Mouse (Mus musculus): Measurements from ENCODE around the gene Lipc. TPM values are rescaled to one million over a fixed set of nuclear protein-coding genes. Genes with fewer than 3 reads are reported as not detected.
"Not testable (repeated sequence)": the region's sequence is repeated elsewhere in the genome, so short reads cannot be mapped to it uniquely, and the experiment has no call there.

Lipc gene
- polyA plus RNA-seq, 1 experiment from 2014 or later = 0.26 TPM

- Histone ChIP-seq H3K36me3 (ENCODE audit: inconsistent target) (no peaks in the 10 kb centered on the region), H3K4me3 (ENCODE audit: inconsistent target) (no peak overlapping the region), H3K27ac (no peak overlapping the region), H3K79me2 (ENCODE audit: inconsistent target) (no peaks in the 10 kb centered on the region)
- WGBS (ENCODE audit: missing documents) = 92% methylated on average over 4 of the region's 4 CpGs
Measured at GRCm38 (mm10) chr9:70875059-70875458, 77.0 kb downstream of the Lipc start.

GRCm38 (mm10) chr9:70872675-70873074 is 79.4 kb downstream of the Lipc start:
- WGBS (ENCODE audit: missing documents) = 86% methylated on average over 8 of the region's 8 CpGs

GRCm38 (mm10) chr9:70870326-70870725 is 81.7 kb downstream of the Lipc start:
- H3K27ac ChIP-seq = no peak overlapping the region
- WGBS (ENCODE audit: missing documents) = 90% methylated on average over 4 of the region's 4 CpGs
- no peaks in the 10 kb centered on the region for H3K79me2 ChIP-seq (ENCODE audit: inconsistent target)
- no peaks in the 10 kb centered on the region for H3K36me3 ChIP-seq (ENCODE audit: inconsistent target)
- no peak overlapping the region for H3K4me3 ChIP-seq (ENCODE audit: inconsistent target)

More at GRCm38 (mm10) chr9:70872675-70873074, 79.4 kb downstream of the Lipc start:
- no peak overlapping the region for H3K27ac ChIP-seq
- H3K79me2 ChIP-seq (ENCODE audit: inconsistent target) = no peaks in the 10 kb centered on the region
- no peak overlapping the region for H3K4me3 ChIP-seq (ENCODE audit: inconsistent target)
- no peaks in the 10 kb centered on the region for H3K36me3 ChIP-seq (ENCODE audit: inconsistent target)

- 85% methylated on average over 5 of the region's 5 CpGs for WGBS (ENCODE audit: missing documents)
- Histone ChIP-seq H3K79me2 (ENCODE audit: inconsistent target) (no peaks in the 10 kb centered on the region), H3K36me3 (ENCODE audit: inconsistent target) (no peaks in the 10 kb centered on the region), H3K4me3 (ENCODE audit: inconsistent target) (no peak overlapping the region), H3K27ac (no peak overlapping the region)
Measured at GRCm38 (mm10) chr9:70869169-70869873, 82.7 kb downstream of the Lipc start.

GRCm38 (mm10) chr9:70867381-70867780 is 84.6 kb downstream of the Lipc start:
- Histone ChIP-seq H3K27ac (no peak overlapping the region), H3K79me2 (ENCODE audit: inconsistent target) (no peaks in the 10 kb centered on the region), H3K36me3 (ENCODE audit: inconsistent target) (no peaks in the 10 kb centered on the region), H3K4me3 (ENCODE audit: inconsistent target) (no peak overlapping the region)
- WGBS (ENCODE audit: missing documents) = 94% methylated on average over 4 of the region's 4 CpGs

- Histone ChIP-seq H3K27ac (no peak overlapping the region), H3K79me2 (ENCODE audit: inconsistent target) (no peaks in the 10 kb centered on the region), H3K4me3 (ENCODE audit: inconsistent target) (no peak overlapping the region), H3K36me3 (ENCODE audit: inconsistent target) (no peaks in the 10 kb centered on the region)
- WGBS (ENCODE audit: missing documents) = 91% methylated on average over 8 of the region's 8 CpGs
Measured at GRCm38 (mm10) chr9:70864039-70864438, 88.0 kb downstream of the Lipc start.

- H3K79me2 ChIP-seq (ENCODE audit: inconsistent target) = no peaks in the 10 kb centered on the region
- H3K4me3 ChIP-seq (ENCODE audit: inconsistent target) = no peak overlapping the region
- WGBS (ENCODE audit: missing documents) = 84% methylated on average over 8 of the region's 8 CpGs
- H3K36me3 ChIP-seq (ENCODE audit: inconsistent target) = no peaks in the 10 kb centered on the region
- H3K27ac ChIP-seq = no peak overlapping the region
Measured at GRCm38 (mm10) chr9:70863299-70863698, 88.7 kb downstream of the Lipc start.

- no peak overlapping the region for H3K27ac ChIP-seq
- no peaks in the 10 kb centered on the region for H3K36me3 ChIP-seq (ENCODE audit: inconsistent target)
- H3K4me3 ChIP-seq (ENCODE audit: inconsistent target) = no peak overlapping the region
- no peaks in the 10 kb centered on the region for H3K79me2 ChIP-seq (ENCODE audit: inconsistent target)
- 85% methylated on average over 5 of the region's 5 CpGs for WGBS (ENCODE audit: missing documents)
Measured at GRCm38 (mm10) chr9:70859233-70859632, 92.8 kb downstream of the Lipc start.

- Histone ChIP-seq H3K4me3 (ENCODE audit: inconsistent target) (no peak overlapping the region), H3K79me2 (ENCODE audit: inconsistent target) (no peaks in the 10 kb centered on the region), H3K36me3 (ENCODE audit: inconsistent target) (no peaks in the 10 kb centered on the region), H3K27ac (no peak overlapping the region)
- 90% methylated on average over 6 of the region's 6 CpGs for WGBS (ENCODE audit: missing documents)
Measured at GRCm38 (mm10) chr9:70855868-70856267, 96.2 kb downstream of the Lipc start.

GRCm38 (mm10) chr9:70854950-70855349 is 97.1 kb downstream of the Lipc start:
- Histone ChIP-seq H3K79me2 (ENCODE audit: inconsistent target) (no peaks in the 10 kb centered on the region), H3K27ac (no peak overlapping the region), H3K36me3 (ENCODE audit: inconsistent target) (no peaks in the 10 kb centered on the region), H3K4me3 (ENCODE audit: inconsistent target) (no peak overlapping the region)
- 86% methylated on average over 6 of the region's 6 CpGs for WGBS (ENCODE audit: missing documents)

GRCm38 (mm10) chr9:70853081-70853480 is 98.9 kb downstream of the Lipc start:
- H3K4me3 ChIP-seq (ENCODE audit: inconsistent target); H3K79me2 ChIP-seq (ENCODE audit: inconsistent target); H3K27ac ChIP-seq; H3K36me3 ChIP-seq (ENCODE audit: inconsistent target): not testable (repeated sequence)
- WGBS (ENCODE audit: missing documents) = 97% methylated on average over 15 of the region's 15 CpGs

GRCm38 (mm10) chr9:70851533-70851932 is 100.5 kb downstream of the Lipc start:
- Histone ChIP-seq H3K79me2 (ENCODE audit: inconsistent target) (no peaks in the 10 kb centered on the region), H3K27ac (no peak overlapping the region), H3K36me3 (ENCODE audit: inconsistent target) (no peaks in the 10 kb centered on the region), H3K4me3 (ENCODE audit: inconsistent target) (no peak overlapping the region)
- 87% methylated on average over 3 of the region's 3 CpGs for WGBS (ENCODE audit: missing documents)

- H3K4me3 ChIP-seq (ENCODE audit: inconsistent target) = peak overlapping the region; percentile 0; the same call in 1 of the 2 replicates
- no peaks in the 10 kb centered on the region for H3K36me3 ChIP-seq (ENCODE audit: inconsistent target)
- H3K27ac ChIP-seq = peak overlapping the region; percentile 51
- 10% methylated on average over 10 of the region's 10 CpGs for WGBS (ENCODE audit: missing documents)
- H3K79me2 ChIP-seq (ENCODE audit: inconsistent target) = no peaks in the 10 kb centered on the region
Measured at GRCm38 (mm10) chr9:70848135-70848770, 103.8 kb downstream of the Lipc start.

- H3K36me3 ChIP-seq (ENCODE audit: inconsistent target) = no peaks in the 10 kb centered on the region
- H3K4me3 ChIP-seq (ENCODE audit: inconsistent target) = peak overlapping the region; percentile 0; the same call in 1 of the 2 replicates
- H3K27ac ChIP-seq = peak overlapping the region; percentile 51
- 25% methylated on average over 8 of the region's 8 CpGs for WGBS (ENCODE audit: missing documents)
- H3K79me2 ChIP-seq (ENCODE audit: inconsistent target) = no peaks in the 10 kb centered on the region
Measured at GRCm38 (mm10) chr9:70847627-70848051, 104.4 kb downstream of the Lipc start.

GRCm38 (mm10) chr9:70843270-70843669 is 108.8 kb downstream of the Lipc start:
- Histone ChIP-seq H3K36me3 (ENCODE audit: inconsistent target) (no peaks in the 10 kb centered on the region), H3K79me2 (ENCODE audit: inconsistent target) (no peaks in the 10 kb centered on the region), H3K27ac (peak overlapping the region; percentile 40), H3K4me3 (ENCODE audit: inconsistent target) (no peak overlapping the region)
- WGBS (ENCODE audit: missing documents) = 88% methylated on average over 4 of the region's 4 CpGs
